Mouse (Mus musculus) forebrain, embryonic 11.5 days (tissue): ENCODE data around the gene Lrrc66. TPM values are rescaled to one million over a fixed set of nuclear protein-coding genes. Genes with fewer than 3 reads are reported as not detected.

Experiments
- ATAC-seq: fragments of 200-750 bp; cut with Nextera tagmentation; replicated peaks from 2 replicates; pipeline ENCODE4 v1.8.0; 2017; ENCODE audit warnings: moderate TSS enrichment; ENCODE audit not compliant: low FRiP score
- DNase-seq: peaks from one replicate; pipeline ENCODE4 v3.0.0-alpha.2; 2017; ENCODE audit warnings: low spot score
- H3K27ac ChIP-seq: fragments of 300-500 bp; sonication (generic); 2 replicates; pipeline ENCODE4 v1.5.1; 2014; ENCODE audit warnings: low read depth, low read length
- H3K27me3 ChIP-seq: fragments of 300-500 bp; sonication (generic); 2 replicates; pipeline ENCODE4 v1.6.1; 2014; ENCODE audit warnings: mild to moderate bottlenecking, low read length, mixed read lengths; ENCODE audit not compliant: control insufficient read depth, insufficient read depth
- H3K36me3 ChIP-seq: fragments of 300-500 bp; sonication (generic); 2 replicates; pipeline ENCODE4 v1.6.1; 2014; ENCODE audit warnings: mild to moderate bottlenecking, low read length, moderate library complexity, mixed read lengths; ENCODE audit not compliant: control insufficient read depth, insufficient read depth
- H3K4me1 ChIP-seq: fragments of 300-500 bp; sonication (generic); replicated peaks from 2 replicates; pipeline ENCODE4 v1.6.1; 2014; ENCODE audit warnings: low read length, mixed read lengths; ENCODE audit not compliant: control insufficient read depth, insufficient read depth
- H3K4me2 ChIP-seq: fragments of 300-500 bp; sonication (generic); 2 replicates; pipeline ENCODE4 v1.6.1; 2014; ENCODE audit warnings: low read depth, mild to moderate bottlenecking, low read length, moderate library complexity, mixed read lengths; ENCODE audit not compliant: severe bottlenecking
- H3K4me3 ChIP-seq: fragments of 300-500 bp; sonication (generic); 2 replicates; pipeline ENCODE4 v1.5.1; 2014; ENCODE audit warnings: low read depth, low read length
- H3K9ac ChIP-seq: fragments of 300-500 bp; sonication (generic); 2 replicates; pipeline ENCODE4 v1.6.1; 2014; ENCODE audit warnings: low read length
- H3K9me3 ChIP-seq: fragments of 300-500 bp; sonication (generic); 2 replicates; pipeline ENCODE4 v1.6.1; 2016; ENCODE audit warnings: low read length, mixed read lengths; ENCODE audit not compliant: control insufficient read depth
- WGBS: fragments of 180-500 bp; shearing (Covaris S2); extraction: QIAGEN DNeasy Blood & Tissue Kit; methylation state at CpG from one replicate; pipeline ENCODE4 v1.1.7; 2014; 5-methylcytosine and 5-hydroxymethylcytosine counted together
- polyA plus RNA-seq: library from polyadenylated mRNA; unstranded; fragments of >200 nt; fragmentation: Nextera tagmentation; extraction: Ambion mirVana; gene quantifications from 2 replicates; pipeline ENCODE4 v1.2.1, GENCODE M21; 2014

Lrrc66 gene
- polyA plus RNA-seq, 1 experiment from 2014 or later = not detected

DNA sequence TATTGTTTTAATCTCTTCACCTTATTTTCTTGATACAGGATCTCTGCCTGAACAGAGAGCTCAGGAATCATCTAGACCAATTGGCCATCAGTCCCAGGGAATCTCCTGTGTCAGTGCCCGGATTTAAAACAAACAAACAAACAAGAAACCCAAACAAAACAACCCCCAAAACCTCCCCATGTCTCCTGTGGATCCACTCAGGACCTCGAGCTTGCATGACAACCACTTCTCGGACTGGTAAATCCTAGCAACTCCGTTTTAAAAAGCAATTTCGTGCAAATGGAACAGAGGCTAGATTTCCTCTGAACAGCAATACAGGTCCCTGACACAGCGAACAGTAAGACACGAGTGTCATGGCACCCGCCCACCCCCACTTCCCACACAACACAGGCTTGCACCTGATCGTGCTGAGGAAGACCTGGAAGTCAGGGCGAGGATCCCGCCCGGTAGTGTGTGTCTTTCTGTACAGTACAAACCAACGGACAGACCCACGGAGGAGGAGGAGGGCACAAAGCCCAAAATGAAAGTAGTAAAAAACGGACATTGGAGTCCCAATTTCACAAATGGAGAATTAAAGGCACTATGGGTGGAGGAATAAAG, 18.1 kb upstream of the Lrrc66 start:
- ATAC-seq = no peak
- H3K9ac ChIP-seq = peak overlapping the region; percentile 35; the same call in 1 of the 2 replicates
- peaks cover 18% of the 10 kb centered on the region; the same call in 1 of the 2 replicates for H3K4me1 ChIP-seq
- WGBS = 2% methylated on average over 15 of the region's 15 CpGs
- peak; percentile 60 for DNase-seq
- peaks cover 52% of the 10 kb centered on the region for H3K27me3 ChIP-seq
- H3K27ac ChIP-seq = no peak overlapping the region
- no peaks in the 10 kb centered on the region for H3K9me3 ChIP-seq
- no peaks in the 10 kb centered on the region for H3K36me3 ChIP-seq
- H3K4me2 ChIP-seq = peak overlapping the region; percentile 64
- peak overlapping the region; percentile 39 for H3K4me3 ChIP-seq

DNA sequence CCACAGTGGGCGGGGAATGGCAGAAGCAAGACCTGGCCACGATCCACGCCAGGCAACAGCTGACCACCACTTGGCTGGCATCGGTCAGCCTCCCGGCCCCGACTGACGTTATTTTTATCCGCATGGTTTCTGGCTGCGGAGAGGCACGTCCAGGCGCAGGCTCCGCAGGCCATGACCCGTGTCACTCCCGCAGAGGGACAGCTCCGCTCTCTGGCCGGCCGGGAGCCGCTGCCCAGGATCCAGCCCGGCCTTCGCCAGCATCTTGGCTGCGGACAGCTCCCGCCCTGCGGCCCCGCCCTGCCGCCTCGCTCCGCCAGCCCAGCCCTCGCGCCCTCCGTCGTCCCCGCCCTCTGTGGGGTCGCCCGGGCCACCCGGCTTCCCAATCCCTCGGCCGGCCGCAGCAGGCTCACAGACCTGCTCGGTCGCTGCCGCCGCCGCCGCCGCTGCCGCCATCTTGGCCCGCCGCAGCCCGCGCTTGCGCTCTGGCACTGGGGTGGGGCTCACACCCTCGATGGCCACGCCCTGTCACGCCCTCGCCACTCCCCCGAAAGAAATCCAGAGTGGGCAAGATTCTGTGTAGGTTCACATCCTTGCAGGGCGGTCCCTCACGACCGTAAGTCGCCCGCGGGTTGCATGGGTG, 15.1 kb upstream of the Lrrc66 start, which contains the start of gene Sgcb:
TSS of gene Sgcb (minus strand) at position 530 of the 640 bp plus-strand sequence.
- under 1% methylated on average over 62 of the region's 62 CpGs for WGBS
- peaks cover 43% of the 10 kb centered on the region for H3K27me3 ChIP-seq
- H3K4me2 ChIP-seq = peak within 1 kb of the TSS; percentile 83
- H3K9ac ChIP-seq = peak within 1 kb of the TSS; percentile 84
- no peaks in the 10 kb centered on the region for H3K36me3 ChIP-seq
- H3K4me3 ChIP-seq = peak within 1 kb of the TSS; percentile 81
- ATAC-seq (peak; percentile 86), DNase-seq (peak; percentile 92)
- H3K9me3 ChIP-seq = no peaks in the 10 kb centered on the region
- H3K27ac ChIP-seq = no peak within 1 kb of the TSS
- H3K4me1 ChIP-seq = peaks cover 18% of the 10 kb centered on the region; the same call in 1 of the 2 replicates

DNA sequence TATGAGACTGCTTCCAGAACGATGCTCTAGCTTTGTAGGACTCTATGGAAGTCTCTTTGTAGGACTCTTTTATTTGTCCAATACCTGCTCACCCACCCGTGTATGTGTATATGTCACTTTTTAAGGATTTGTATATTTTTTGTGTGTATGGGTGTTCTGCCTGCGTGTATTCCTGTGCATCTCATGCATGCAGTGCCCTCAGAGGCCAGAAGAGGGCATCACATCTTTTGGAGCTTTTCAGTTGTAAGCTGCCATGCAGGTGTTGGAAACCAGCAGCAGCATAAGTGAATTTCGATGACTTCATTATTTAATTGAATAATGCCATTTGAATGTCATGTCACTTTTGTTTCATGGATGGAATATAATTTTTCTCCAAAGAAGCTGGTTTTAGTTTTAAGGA, 9.8 kb upstream of the Lrrc66 start:
- 83% methylated on average over 4 of the region's 4 CpGs for WGBS

DNA sequence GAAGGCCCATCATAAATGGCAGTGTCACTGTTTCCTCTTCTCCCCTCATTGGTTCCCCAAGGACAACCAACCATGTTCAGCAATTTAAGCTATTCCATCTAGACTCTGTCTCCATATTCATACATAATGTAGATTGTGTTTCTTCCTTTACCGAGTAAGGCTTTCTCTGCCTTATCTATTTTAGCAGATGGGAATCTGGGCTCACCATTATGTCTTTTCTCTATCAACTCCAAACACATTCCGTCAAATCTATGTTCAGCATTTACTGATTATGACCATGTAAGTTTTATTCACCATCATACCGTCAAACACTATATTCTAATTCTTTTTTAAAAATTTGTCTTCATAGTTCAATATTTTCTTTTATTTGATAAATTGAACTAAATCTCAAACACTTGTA, 8.7 kb upstream of the Lrrc66 start:
- Histone ChIP-seq H3K4me2 (no peak overlapping the region), H3K9me3 (no peaks in the 10 kb centered on the region), H3K27ac (no peak overlapping the region), H3K36me3 (no peaks in the 10 kb centered on the region), H3K4me3 (no peak overlapping the region), H3K4me1 (no peaks in the 10 kb centered on the region), H3K9ac (no peak overlapping the region), H3K27me3 (no peaks in the 10 kb centered on the region; the same call in 1 of the 2 replicates)
- DNase-seq (no peak), ATAC-seq (no peak)
- 96% methylated on average over 3 of the region's 3 CpGs for WGBS

More for the DNA sequence above, 9.8 kb upstream of the Lrrc66 start:
- no peaks in the 10 kb centered on the region for H3K36me3 ChIP-seq
- H3K27ac ChIP-seq = no peak overlapping the region
- H3K9me3 ChIP-seq = no peaks in the 10 kb centered on the region
- no peak overlapping the region for H3K9ac ChIP-seq
- no peak overlapping the region for H3K4me2 ChIP-seq
- 0 out of 2 replicates have a peak, but pooled peaks cover 6% of the 10 kb centered on the region for H3K4me1 ChIP-seq
- DNase-seq (peak; percentile 60), ATAC-seq (no peak)
- no peaks in the 10 kb centered on the region; the same call in 1 of the 2 replicates for H3K27me3 ChIP-seq
- no peak overlapping the region for H3K4me3 ChIP-seq

DNA sequence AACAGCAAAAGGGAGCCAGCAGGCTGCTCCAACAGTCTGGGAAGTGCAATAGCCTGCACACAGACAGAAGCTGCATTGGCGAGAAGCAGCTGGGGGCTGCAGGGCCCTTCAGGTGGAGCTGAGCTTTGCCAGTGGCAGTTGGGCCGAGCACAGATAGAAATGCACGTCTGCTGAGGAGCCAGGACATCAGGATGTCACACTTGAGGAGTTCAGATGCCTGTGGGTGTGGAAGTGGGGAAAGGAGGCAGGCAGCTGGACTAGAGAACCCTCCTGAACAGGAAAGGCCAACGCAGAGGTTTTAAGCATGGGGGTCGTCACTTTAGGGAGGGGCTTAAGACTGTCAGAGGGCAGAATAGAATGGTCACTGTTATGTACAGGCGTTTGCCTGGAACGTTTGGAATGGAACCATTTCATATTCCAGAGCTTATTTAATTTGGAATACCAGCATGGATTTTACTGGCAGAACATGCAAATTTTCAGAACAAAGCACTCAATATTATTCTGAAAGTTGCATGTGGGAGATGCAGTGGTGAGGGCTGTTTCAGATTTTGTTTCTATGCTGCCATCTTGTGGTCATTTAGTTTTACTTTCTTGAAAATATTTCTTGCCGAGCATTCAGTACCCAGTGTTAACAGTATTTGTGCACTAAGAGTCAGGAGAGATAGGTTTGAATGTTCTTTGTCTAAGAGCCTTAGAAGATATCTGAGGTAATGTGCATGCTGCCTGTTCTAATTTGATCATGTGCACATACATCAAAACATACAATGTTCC, 5.2 kb upstream of the Lrrc66 start:
- DNase-seq (no peak), ATAC-seq (0 out of 2 replicates have a peak, but pooled peaks have one; percentile 24)
- WGBS = 51% methylated on average over 8 of the region's 8 CpGs
- peaks cover 5% of the 10 kb centered on the region; the same call in 1 of the 2 replicates for H3K36me3 ChIP-seq
- H3K4me2 ChIP-seq = no peak overlapping the region
- no peak overlapping the region for H3K27ac ChIP-seq
- no peak overlapping the region for H3K4me3 ChIP-seq
- no peaks in the 10 kb centered on the region for H3K4me1 ChIP-seq
- peaks cover 3% of the 10 kb centered on the region; the same call in 1 of the 2 replicates for H3K9me3 ChIP-seq
- no peak overlapping the region for H3K9ac ChIP-seq
- no peaks in the 10 kb centered on the region for H3K27me3 ChIP-seq

DNA sequence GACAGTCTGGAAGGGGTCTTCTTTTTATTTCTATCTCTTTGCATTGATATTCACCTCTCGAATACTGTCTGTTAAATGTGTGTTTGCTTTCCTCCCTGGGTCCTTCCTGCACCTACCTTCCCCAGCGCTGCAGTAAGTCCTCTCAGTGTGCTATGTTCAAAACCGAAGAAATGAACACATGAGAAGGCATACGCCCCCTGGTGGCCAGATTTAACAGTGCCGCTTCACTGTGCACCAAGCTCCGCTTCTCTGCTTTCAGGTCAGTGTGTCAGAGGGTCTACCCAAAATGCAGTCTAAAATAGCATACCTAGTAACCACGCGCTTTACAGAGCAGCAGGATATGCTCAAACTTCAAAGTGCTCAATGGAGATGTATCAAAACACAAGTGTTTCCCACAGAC, 815 bp upstream of the Lrrc66 start:
- Histone ChIP-seq H3K9ac (no peak overlapping the region), H3K4me1 (peaks cover 6% of the 10 kb centered on the region; the same call in 1 of the 2 replicates), H3K4me2 (no peak overlapping the region), H3K9me3 (peaks cover 3% of the 10 kb centered on the region; the same call in 1 of the 2 replicates), H3K36me3 (peaks cover 5% of the 10 kb centered on the region; the same call in 1 of the 2 replicates), H3K27ac (no peak overlapping the region), H3K27me3 (no peaks in the 10 kb centered on the region), H3K4me3 (no peak overlapping the region)
- DNase-seq (peak; percentile 85), ATAC-seq (peak; percentile 34; the same call in 1 of the 2 replicates)
- WGBS = 56% methylated on average over 8 of the region's 8 CpGs

DNA sequence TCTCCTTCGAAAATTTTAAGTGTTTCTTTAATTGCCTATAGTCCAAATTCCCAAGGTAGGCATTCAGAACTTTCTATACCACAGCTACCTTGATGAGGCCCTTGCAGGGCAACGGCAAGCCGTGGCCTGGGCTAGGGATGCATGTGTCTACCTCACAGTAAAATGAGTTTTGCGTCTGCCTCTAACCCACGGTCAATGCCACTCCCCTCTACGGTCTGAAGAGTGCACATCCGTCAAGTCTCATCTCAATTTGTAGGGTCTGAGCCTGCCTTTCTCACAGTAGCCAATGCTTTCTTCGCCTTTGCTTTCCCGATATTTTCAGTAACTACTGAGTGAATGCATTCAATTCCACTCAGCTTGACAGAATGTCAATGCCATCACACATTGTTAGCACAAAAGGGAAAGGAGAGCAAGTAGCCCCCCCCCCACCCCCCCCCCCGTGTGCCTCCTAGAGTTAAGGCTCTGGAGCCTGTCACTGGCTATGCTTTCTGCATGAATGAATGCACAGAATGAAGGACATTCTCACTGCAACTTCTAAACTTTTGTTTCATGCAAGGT, 1.2 kb downstream of the Lrrc66 start:
- H3K27ac ChIP-seq = no peak overlapping the region
- no peaks in the 10 kb centered on the region for H3K27me3 ChIP-seq
- DNase-seq (no peak), ATAC-seq (no peak; the same call in 1 of the 2 replicates)
- H3K9ac ChIP-seq = no peak overlapping the region
- H3K4me3 ChIP-seq = no peak overlapping the region
- peaks cover 3% of the 10 kb centered on the region; the same call in 1 of the 2 replicates for H3K9me3 ChIP-seq
- no peak overlapping the region for H3K4me2 ChIP-seq
- WGBS = 44% methylated on average over 10 of the region's 10 CpGs
- H3K4me1 ChIP-seq = peaks cover 6% of the 10 kb centered on the region; the same call in 1 of the 2 replicates
- H3K36me3 ChIP-seq = peaks cover 5% of the 10 kb centered on the region; the same call in 1 of the 2 replicates

DNA sequence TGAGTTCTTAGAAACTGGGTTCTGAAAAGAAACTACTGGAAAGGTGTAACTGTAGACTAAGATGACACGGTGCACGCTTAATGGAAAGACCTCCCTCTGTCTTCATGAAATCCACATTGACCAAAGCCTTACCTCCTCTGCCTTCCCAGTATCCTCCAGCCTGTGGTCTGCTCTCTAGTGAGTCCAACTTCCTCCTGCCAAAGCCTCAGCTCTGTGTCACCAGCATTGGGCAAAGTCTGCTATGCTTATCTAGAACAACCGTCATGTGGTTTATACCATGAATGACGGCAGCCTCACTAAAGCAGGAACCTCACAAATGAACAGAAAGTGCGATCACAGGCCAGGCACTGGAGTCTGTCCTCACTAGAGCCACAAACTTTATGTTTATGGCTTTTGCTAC, 2.2 kb downstream of the Lrrc66 start:
- H3K4me3 ChIP-seq = no peak overlapping the region
- no peak overlapping the region for H3K9ac ChIP-seq
- peaks cover 5% of the 10 kb centered on the region; the same call in 1 of the 2 replicates for H3K36me3 ChIP-seq
- ATAC-seq = no peak
- H3K27ac ChIP-seq = no peak overlapping the region
- H3K4me1 ChIP-seq = peaks cover 6% of the 10 kb centered on the region; the same call in 1 of the 2 replicates
- H3K4me2 ChIP-seq = no peak overlapping the region
- WGBS = 90% methylated on average over 5 of the region's 5 CpGs
- no peaks in the 10 kb centered on the region for H3K27me3 ChIP-seq
- peaks cover 3% of the 10 kb centered on the region; the same call in 1 of the 2 replicates for H3K9me3 ChIP-seq
- no peak for DNase-seq
